Mouse (Mus musculus) C2C12 (cell line): ENCODE data around the gene Dnhd1.

ENCODE experiments used
- CEBPB ChIP-seq: IDR thresholded peaks from one replicate; pipeline ENCODE4 v1.6.1; 2011; ENCODE audit warnings: low read depth, mild to moderate bottlenecking, control low read depth, moderate library complexity
- CTCF ChIP-seq: IDR thresholded peaks from one replicate; pipeline ENCODE4 v1.5.1; 2011; ENCODE audit not compliant: control insufficient read depth, insufficient read depth, insufficient read length

DNA sequence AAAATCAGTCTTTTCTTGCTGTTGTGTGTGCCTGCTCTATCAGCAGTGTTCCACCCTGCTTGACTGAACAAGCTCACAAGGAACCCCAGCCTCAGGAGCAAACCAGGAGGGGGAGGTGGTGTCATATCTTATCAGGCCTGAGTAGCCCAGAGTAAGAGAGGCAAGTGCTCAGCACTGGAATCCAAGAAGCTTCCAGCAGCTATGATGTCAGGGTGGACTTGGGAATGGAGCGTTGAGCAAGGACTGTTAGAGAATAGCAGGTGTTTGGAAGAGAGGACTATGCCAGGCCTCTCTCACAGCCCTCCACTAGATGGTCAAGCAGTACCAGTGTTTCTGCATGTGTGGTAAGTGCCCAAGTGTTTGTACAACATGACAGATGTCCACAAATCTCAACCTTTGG is 34.9 kb upstream of the Dnhd1 start:
- no peak for TF ChIP-seq CTCF
- TF ChIP-seq CEBPB = no peak
